Mouse (Mus musculus) heart, adult 18-20 months (tissue): ENCODE data around the gene Ep300. TPM values are rescaled to one million over a fixed set of nuclear protein-coding genes. Genes with fewer than 3 reads are reported as not detected.
"Not testable (repeated sequence)": the region's sequence is repeated elsewhere in the genome, so short reads cannot be mapped to it uniquely, and the experiment has no call there.

Experiments
- DNase-seq, 2 experiments: peaks; one replicate each; pipeline ENCODE4 v3.0.0; 2021 to 2022; ENCODE audit warnings: mixed read lengths in 1 of 2
- total RNA-seq, 2 experiments: library from RNA; stranded (reverse); gene quantifications; 2 replicates each; pipeline ENCODE4 v1.2.3; 2021

Gene Ep300
- total RNA-seq, 2 experiments from 2014 or later: 40.7 to 42.1 TPM

DNA sequence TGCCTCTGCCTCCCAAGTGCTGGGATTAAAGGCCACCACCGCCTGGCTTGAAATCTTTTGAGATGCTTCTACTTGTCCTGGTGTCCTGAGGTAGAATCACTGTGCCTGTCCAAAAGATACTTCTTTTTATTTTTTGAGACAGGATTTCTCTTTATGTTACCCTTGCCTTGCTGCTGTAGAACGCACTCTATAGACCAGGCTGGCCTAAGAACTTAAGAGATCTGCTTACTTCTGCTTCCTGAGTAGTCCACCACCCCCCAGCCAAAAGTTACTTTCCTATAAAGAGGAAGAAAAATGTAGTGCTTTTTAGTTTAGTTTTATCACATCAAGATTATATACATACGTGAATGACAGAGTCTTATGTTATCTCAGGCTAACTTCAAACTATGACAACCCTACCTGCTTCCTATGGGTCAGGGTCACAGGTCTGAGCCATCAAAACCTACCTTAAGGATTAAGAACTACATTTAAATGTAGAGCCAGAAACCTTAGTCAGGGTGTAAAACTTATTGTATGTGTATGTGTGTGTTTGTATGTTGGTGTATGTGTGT is 9.1 kb downstream of the Ep300 start:
- DNase-seq: no peak

DNA sequence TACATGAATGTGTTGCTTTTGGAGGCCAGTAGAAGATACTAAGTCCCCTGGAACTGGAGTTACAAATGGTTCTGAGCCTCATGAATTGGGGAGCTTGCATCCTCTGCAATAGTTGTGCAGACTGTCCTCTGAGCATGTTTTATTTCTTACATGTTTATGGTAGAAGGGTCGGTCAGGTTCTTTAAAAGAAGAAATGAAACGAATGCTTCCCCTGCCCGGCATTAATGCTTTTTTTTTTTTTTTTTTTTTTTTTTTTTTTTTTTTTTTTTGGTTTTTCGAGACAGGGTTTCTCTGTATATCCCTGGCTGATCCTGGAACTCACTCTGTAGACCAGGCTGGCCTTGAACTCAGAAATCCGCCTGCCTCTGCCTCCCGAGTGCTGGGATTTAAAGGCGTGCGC is 13.6 kb downstream of the Ep300 start:
- DNase-seq: not testable (repeated sequence)

- no peak for DNase-seq
Measured at GRCm38 (mm10) chr15:81605241-81605640, 20.1 kb downstream of the Ep300 start.

GRCm38 (mm10) chr15:81606634-81607033 is 21.5 kb downstream of the Ep300 start:
- DNase-seq: peak in 1 of 2 experiments; percentile 31

- DNase-seq: peak; percentile 40 to 57
Measured at GRCm38 (mm10) chr15:81649516-81650455, 64.6 kb downstream of the Ep300 start.

DNA sequence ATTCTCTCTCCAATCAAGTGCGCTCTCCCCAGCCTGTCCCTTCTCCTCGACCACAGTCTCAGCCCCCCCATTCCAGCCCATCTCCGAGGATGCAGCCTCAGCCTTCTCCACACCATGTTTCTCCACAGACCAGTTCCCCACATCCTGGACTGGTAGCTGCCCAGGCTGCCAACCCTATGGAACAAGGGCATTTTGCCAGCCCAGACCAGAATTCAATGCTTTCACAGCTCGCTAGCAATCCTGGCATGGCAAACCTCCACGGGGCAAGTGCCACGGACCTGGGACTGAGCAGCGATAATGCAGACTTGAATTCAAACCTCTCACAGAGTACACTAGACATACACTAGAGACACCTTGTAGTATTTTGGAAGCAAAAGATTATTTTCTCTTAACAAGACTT is 65.5 kb downstream of the Ep300 start:
- DNase-seq: no peak

- no peak for DNase-seq
Measured at GRCm38 (mm10) chr15:81661701-81662100, 76.5 kb downstream of the Ep300 start.

GRCm38 (mm10) chr15:81663281-81663680 is 78.1 kb downstream of the Ep300 start:
- no peak for DNase-seq

GRCm38 (mm10) chr15:81663697-81664561 is 78.8 kb downstream of the Ep300 start, which contains the start of gene L3mbtl2:
Gene L3mbtl2, plus strand, starts transcription at chr15:81663889.
- DNase-seq: peak; percentile 93 to 95

DNA sequence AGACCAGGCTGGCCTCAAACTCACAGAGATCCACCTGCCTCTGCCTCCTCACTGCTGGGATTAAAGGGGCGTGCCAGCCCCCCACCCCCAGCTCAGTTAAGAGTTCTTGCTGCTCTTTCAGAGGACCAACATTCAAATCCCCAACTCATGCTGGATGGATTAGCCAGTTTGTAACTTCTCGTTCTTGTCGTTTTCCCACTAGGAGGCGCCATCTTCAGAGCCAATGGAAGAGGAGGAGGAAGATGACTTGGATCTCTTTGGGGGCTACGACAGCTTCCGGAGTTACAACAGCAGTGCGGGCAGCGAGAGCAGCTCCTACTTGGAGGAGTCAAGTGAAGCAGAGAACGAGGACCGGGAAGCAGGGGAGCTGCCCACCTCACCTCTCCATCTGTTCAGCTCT is 81.8 kb downstream of the Ep300 start:
- no peak for DNase-seq

- DNase-seq: peak in 1 of 2 experiments; percentile 41
Measured at GRCm38 (mm10) chr15:81670231-81670640, 85.1 kb downstream of the Ep300 start.

- DNase-seq: no peak
Measured at GRCm38 (mm10) chr15:81676637-81677036, 91.5 kb downstream of the Ep300 start.

- no peak for DNase-seq
Measured at GRCm38 (mm10) chr15:81680301-81680805, 95.2 kb downstream of the Ep300 start.

- DNase-seq: no peak
Measured at GRCm38 (mm10) chr15:81693366-81693966, 108.3 kb downstream of the Ep300 start.

GRCm38 (mm10) chr15:81693967-81694881 is 109.1 kb downstream of the Ep300 start:
- peak; percentile 84 to 89 for DNase-seq

DNA sequence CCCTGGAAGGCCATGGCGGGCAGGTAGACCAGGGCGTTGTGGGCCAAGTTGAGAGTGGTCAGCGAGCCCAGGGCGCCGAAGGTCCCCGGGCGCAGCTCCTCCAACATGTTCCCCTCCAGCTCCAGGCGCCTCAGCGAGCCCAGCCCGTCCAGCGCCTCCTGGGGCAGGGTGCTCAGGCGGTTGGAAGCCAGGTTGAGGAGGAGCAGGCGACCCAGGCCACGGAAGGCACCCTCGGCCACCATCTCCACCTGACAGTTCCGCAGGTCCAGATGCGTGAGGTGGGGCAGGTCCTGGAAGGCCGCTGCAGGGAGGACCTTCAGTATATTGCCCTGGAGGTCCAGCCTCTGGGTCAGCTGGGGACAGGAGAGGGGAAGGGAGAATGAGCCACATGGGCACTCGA is 109.7 kb downstream of the Ep300 start:
- no peak for DNase-seq

- DNase-seq: no peak
Measured at GRCm38 (mm10) chr15:81697175-81697574, 112.0 kb downstream of the Ep300 start, which contains the start of gene Chadl. Gene Chadl, minus strand, starts transcription at chr15:81697287.

GRCm38 (mm10) chr15:81697847-81698246 is 112.7 kb downstream of the Ep300 start:
- peak; percentile 17 to 48 for DNase-seq

DNA sequence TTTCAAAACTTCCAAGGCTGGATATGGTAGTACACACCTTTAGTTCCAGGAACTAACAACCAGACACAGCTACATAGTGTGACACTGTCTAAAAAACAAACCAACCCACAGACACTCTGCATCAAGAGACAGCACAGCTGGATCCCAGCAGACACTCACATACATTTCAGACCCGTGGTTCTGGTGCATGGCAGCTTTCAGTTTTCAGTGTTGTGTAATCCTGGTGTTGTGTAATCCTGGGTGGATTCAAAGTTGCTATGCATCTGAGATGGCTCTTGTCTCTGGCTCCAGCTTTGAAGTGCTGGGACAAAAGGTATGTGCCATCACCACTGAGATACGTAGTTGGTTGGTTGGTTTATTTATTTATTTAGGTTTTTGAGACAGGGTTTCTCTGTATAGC is 113.4 kb downstream of the Ep300 start:
- DNase-seq: no peak

DNA sequence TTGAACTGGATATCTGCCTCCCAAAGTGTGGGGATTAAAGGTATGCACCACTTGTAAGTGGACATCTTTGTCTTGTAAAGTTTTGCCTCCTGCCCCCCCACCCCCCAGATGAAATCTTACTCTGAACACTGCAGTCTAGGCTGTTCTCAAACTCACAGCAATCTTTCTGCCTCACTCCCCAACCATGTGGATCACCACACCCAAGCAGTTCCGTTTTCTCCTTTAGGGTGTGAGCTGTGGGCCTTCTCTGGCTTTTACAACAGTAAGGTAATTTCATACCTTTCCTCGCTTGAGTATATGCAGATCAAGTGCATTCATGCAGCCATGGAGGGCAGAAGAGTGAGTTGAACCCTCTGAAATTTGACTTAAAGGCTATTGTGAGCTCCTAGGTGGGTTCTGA is 115.0 kb downstream of the Ep300 start:
- no peak for DNase-seq

DNA sequence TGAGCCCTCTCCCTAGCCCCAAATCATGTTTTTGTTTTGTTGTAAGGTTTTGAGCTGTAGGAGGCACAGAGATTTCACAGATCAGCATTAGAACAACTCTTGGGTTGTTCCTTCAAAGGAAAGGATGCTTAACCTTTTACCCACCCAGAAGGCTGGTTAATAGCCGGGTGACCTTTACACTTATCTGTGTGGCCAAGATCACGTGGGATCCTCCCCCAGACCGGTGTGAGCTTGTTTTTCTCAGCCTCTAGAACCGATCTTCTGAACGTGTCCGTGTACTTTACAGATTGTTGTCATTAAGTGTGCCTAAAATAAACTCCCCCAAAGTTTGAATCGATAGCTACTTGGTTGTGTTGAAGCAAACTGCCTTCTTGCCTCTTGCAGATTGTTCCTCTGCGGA is 115.5 kb downstream of the Ep300 start:
- DNase-seq: peak in 1 of 2 experiments; percentile 14
